Mouse (Mus musculus) thymus, postnatal 36 days (tissue): ENCODE data around the gene Zfp239.
A peak's percentile ranks its signal among the peaks of the same experiment; 100 is the strongest.

Experiments
- DNase-seq, 2 experiments: peaks; one replicate each; pipeline ENCODE4 v3.0.0; 2022; ENCODE audit warnings: mixed read lengths in 2 of 2

The Zfp239 gene

GRCm38 (mm10) chr6:117907979-117908355 is 46.1 kb downstream of the Zfp239 start:
- DNase-seq: no peak

GRCm38 (mm10) chr6:117908424-117908900 is 46.6 kb downstream of the Zfp239 start:
- peak in 1 of 2 experiments; percentile 26 for DNase-seq

GRCm38 (mm10) chr6:117910120-117910661 is 48.3 kb downstream of the Zfp239 start:
- no peak for DNase-seq

- DNase-seq: no peak
Measured at GRCm38 (mm10) chr6:117914541-117914940, 52.6 kb downstream of the Zfp239 start.

- no peak for DNase-seq
Measured at GRCm38 (mm10) chr6:117916205-117916736, 54.4 kb downstream of the Zfp239 start.

GRCm38 (mm10) chr6:117916737-117917426 is 55.0 kb downstream of the Zfp239 start:
- peak; percentile 90 to 94 for DNase-seq

GRCm38 (mm10) chr6:117917576-117917975 is 55.7 kb downstream of the Zfp239 start:
- peak; percentile 77 to 84 for DNase-seq

- no peak for DNase-seq
Measured at GRCm38 (mm10) chr6:117918043-117918442, 56.1 kb downstream of the Zfp239 start.

- DNase-seq: no peak
Measured at GRCm38 (mm10) chr6:117920659-117921640, 59.0 kb downstream of the Zfp239 start.

- no peak for DNase-seq
Measured at GRCm38 (mm10) chr6:117922041-117922440, 60.1 kb downstream of the Zfp239 start.
